Mouse (Mus musculus) naive thymus-derived CD4-positive, alpha-beta T cell, adult 2 months (primary cell): ENCODE measurements around the gene Sap25.

Source experiments
- DNase-seq: peaks from one replicate; pipeline ENCODE4 v3.0.0-alpha.2; 2011; ENCODE audit warnings: low read depth

Sap25 gene

GRCm38 (mm10) chr5:137663057-137663456, 21.9 kb downstream of the Sap25 start:
- no peak for DNase-seq

- no peak for DNase-seq
Measured at GRCm38 (mm10) chr5:137668971-137669370, 27.8 kb downstream of the Sap25 start.

- peak; percentile 56 for DNase-seq
Measured at GRCm38 (mm10) chr5:137670240-137670639, 29.1 kb downstream of the Sap25 start.

GRCm38 (mm10) chr5:137671443-137672240, 30.5 kb downstream of the Sap25 start:
- no peak for DNase-seq

GRCm38 (mm10) chr5:137672361-137672760, 31.2 kb downstream of the Sap25 start:
- DNase-seq, result no peak

- DNase-seq, result no peak
Measured at GRCm38 (mm10) chr5:137673015-137673414, 31.9 kb downstream of the Sap25 start.

GRCm38 (mm10) chr5:137674786-137675185, 33.7 kb downstream of the Sap25 start:
- no peak for DNase-seq

GRCm38 (mm10) chr5:137677859-137678258, 36.7 kb downstream of the Sap25 start:
- DNase-seq, result no peak

GRCm38 (mm10) chr5:137678736-137679135, 37.6 kb downstream of the Sap25 start:
- DNase-seq, result no peak

- DNase-seq, result no peak
Measured at GRCm38 (mm10) chr5:137679726-137680125, 38.6 kb downstream of the Sap25 start.

GRCm38 (mm10) chr5:137682526-137682925, 41.4 kb downstream of the Sap25 start:
- no peak for DNase-seq

GRCm38 (mm10) chr5:137683388-137684293, 42.5 kb downstream of the Sap25 start:
- DNase-seq, result peak; percentile 54

GRCm38 (mm10) chr5:137684294-137685123, 43.4 kb downstream of the Sap25 start, which contains the start of gene Agfg2:
Agfg2 (minus strand) TSS chr5:137684726.
- DNase-seq, result peak; percentile 98

- DNase-seq, result no peak
Measured at GRCm38 (mm10) chr5:137685653-137686052, 44.5 kb downstream of the Sap25 start.

GRCm38 (mm10) chr5:137686127-137686790, 45.1 kb downstream of the Sap25 start:
- DNase-seq, result peak; percentile 52

GRCm38 (mm10) chr5:137689974-137690373, 48.8 kb downstream of the Sap25 start:
- no peak for DNase-seq

- no peak for DNase-seq
Measured at GRCm38 (mm10) chr5:137690531-137690930, 49.4 kb downstream of the Sap25 start.

GRCm38 (mm10) chr5:137691881-137692280, 50.7 kb downstream of the Sap25 start:
- peak; percentile 49 for DNase-seq
